ENCODE assay signal across 15 mouse cellular contexts in the genomic region with DNA sequence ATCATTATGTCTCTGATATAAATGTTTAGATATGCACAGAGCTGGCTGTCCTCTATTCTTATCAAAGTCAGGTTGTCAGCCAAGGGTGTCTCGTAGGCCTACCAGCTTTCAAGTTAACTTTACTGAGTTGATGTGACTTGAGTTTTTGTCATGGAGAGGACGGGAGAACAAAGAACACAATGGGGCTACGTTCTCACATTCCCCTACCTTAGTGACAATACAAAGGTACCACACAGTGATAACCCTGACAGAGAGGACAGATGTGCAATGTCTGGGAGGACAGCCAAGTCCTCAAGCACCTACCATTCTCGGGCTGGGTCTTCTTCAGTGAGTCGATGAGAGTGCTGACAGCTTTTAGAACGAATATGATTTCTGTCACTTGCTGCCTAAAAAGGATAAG.
"Had no signal": no experiment of that assay in that cellular context is flagged by ENCODE, and none has a peak within 500 bp of the region (broad histone marks: within the 10 kb centered on the region; RNA-seq: fewer than 3 reads in every experiment).

No protein-coding gene starts in this region.

- H3K27me3 ChIP-seq: neural tube, embryonic 15.5 days; stomach, embryonic 15.5 days had no signal

- H3K9ac ChIP-seq: neural tube, embryonic 15.5 days; stomach, embryonic 15.5 days had no signal

- DNase-seq: retina, postnatal 1 day; right cerebral cortex, adult 18-20 months; right cerebral cortex, postnatal 14 days; right cerebral cortex, postnatal 25 days; right cerebral cortex, postnatal 4 days; spleen, adult 18-20 months; thymus, adult 18-20 months; thymus, adult 2 months; thymus, postnatal 14 days; thymus, postnatal 25 days; thymus, postnatal 36 days; thymus, postnatal 4 days had no signal

- H3K4me3 ChIP-seq: neural tube, embryonic 15.5 days; stomach, embryonic 15.5 days had no signal

- H3K9me3 ChIP-seq: neural tube, embryonic 15.5 days; stomach, embryonic 15.5 days had no signal

- H3K4me2 ChIP-seq: neural tube, embryonic 15.5 days; stomach, embryonic 15.5 days had no signal

- H3K4me1 ChIP-seq: neural tube, embryonic 15.5 days had no signal

- H3K27ac ChIP-seq: neural tube, embryonic 15.5 days; stomach, embryonic 15.5 days; stomach, postnatal 0 days had no signal
